In genomic region chr9:102717164-102717885, GRCm38 (mm10) we compare ENCODE assay signal across 8 mouse cellular contexts. TPM values are rescaled to one million over a fixed set of nuclear protein-coding genes. Genes with fewer than 3 reads are reported as not detected.
DNase-seq lines count a peak whose midpoint lies in the region; ATAC-seq and TF ChIP-seq lines count a peak whose summit lies in the region.

No protein-coding gene starts in this region.

- no peaks in the 10 kb centered on the region for H3K27me3 ChIP-seq in forebrain, postnatal 0 days (ENCODE audit: insufficient read depth, low read length)

- peak; percentile 45 for TF ChIP-seq CTCF in forebrain, postnatal 0 days (IDR thresholded peaks at IDR 0.05; ENCODE audit: low read depth)
- peak; percentile 65 for TF ChIP-seq CTCF in layer of hippocampus, adult 2 months (conservative IDR thresholded peaks at IDR 0.05)

- under 1% methylated on average over 40 of the region's 50 CpGs for WGBS in forebrain, postnatal 0 days

- H3K4me2 ChIP-seq in forebrain, postnatal 0 days (ENCODE audit: low read depth), result peak overlapping the region; percentile 67

- peaks cover 28% of the 10 kb centered on the region for H3K4me1 ChIP-seq in forebrain, postnatal 0 days (ENCODE audit: insufficient read depth)

- ATAC-seq in forebrain, postnatal 0 days, result peak; percentile 80
- peak; percentile 63 for ATAC-seq in neutrophil, adult 5-6 weeks (ENCODE audit: extremely low read depth, insufficient number of reproducible peaks, low FRiP score, poor library complexity, severe bottlenecking)

- no peaks in the 10 kb centered on the region for H3K9me3 ChIP-seq in forebrain, postnatal 0 days (ENCODE audit: low read length)

- peak overlapping the region; percentile 86 for H3K4me3 ChIP-seq in forebrain, postnatal 0 days (ENCODE audit: low read depth, low read length)
- H3K4me3 ChIP-seq in layer of hippocampus, adult 2 months, result peak overlapping the region; percentile 89

- 0 out of 2 replicates have a peak, but pooled peaks cover 9% of the 10 kb centered on the region for H3K36me3 ChIP-seq in forebrain, postnatal 0 days (ENCODE audit: insufficient read depth)

- peak; percentile 94 for DNase-seq in ES-CJ7 (ENCODE audit: low read depth, low spot score)
- peak; percentile 87 for DNase-seq in cerebellum, adult 11-12 months
- peak; percentile 85 for DNase-seq in forebrain, postnatal 0 days
- DNase-seq in heart, postnatal 36 days, result peak; percentile 90 to 91
- DNase-seq in layer of hippocampus, adult 2 months (ENCODE audit: low spot score in 2 of 2), result peak; percentile 73 to 85
- peak; percentile 96 to 97 for DNase-seq in lung, adult 18-20 months
- peak; percentile 4 for DNase-seq in thymus, postnatal 0 days (ENCODE audit: low spot score)

- peak overlapping the region; percentile 95 for H3K9ac ChIP-seq in forebrain, postnatal 0 days

- peak overlapping the region; percentile 94 for H3K27ac ChIP-seq in forebrain, postnatal 0 days (ENCODE audit: low read depth, low read length)
- peak overlapping the region; percentile 97 for H3K27ac ChIP-seq in layer of hippocampus, adult 2 months

- intact Hi-C loops in heart, postnatal 36 days (cut with DNase I), result loop anchor here (2.0 to 5.0 kb wide), 2 partner anchors 61 to 150 kb away; no protein-coding TSS in a partner anchor

RNA-seq across cellular contexts. Expression of gene Amotl2, which starts 0.9 kb away (rescaled TPM):
- 85.8 and 106 TPM in 2 replicates for total RNA-seq in forebrain, postnatal 0 days (2014; rRNA removed)
- 24.8 and 27.6 TPM in 2 replicates for polyA plus RNA-seq in forebrain, postnatal 0 days (2015; fragmentation: Nextera tagmentation; extraction: Ambion mirVana)
- 10 to 100 TPM; 67.5 to 79.0 TPM for total RNA-seq in heart, postnatal 36 days (2021)
- 10 to 100 TPM; 16.0 to 18.1 TPM for total RNA-seq in layer of hippocampus, adult 2 months (2021)
- total RNA-seq in neutrophil, adult 5-6 weeks (2017), result 11.4 and 13.6 TPM in 2 replicates
- polyA plus RNA-seq in thymus, postnatal 0 days (2015; fragmentation: Nextera tagmentation; extraction: Ambion mirVana), result 4.9 and 6.4 TPM in 2 replicates

Comparison
In these comparisons a context has a peak if more than half of its experiments do, and no peak if none do; other contexts are left out.
1. Peak in every context shown above with its lines: DNase-seq, ATAC-seq, H3K4me3 ChIP-seq and H3K27ac ChIP-seq.
2. DNase-seq: peak in every context shown above with its lines; median percentile 96 in lung, adult 18-20 months; 94 in ES-CJ7; 90 in heart, postnatal 36 days; 87 in cerebellum, adult 11-12 months; 85 in forebrain, postnatal 0 days; 79 in layer of hippocampus, adult 2 months; 4 in thymus, postnatal 0 days.